Comparison of ENCODE assay signal across 22 mouse cellular contexts in genomic region chr4:76673224-76673623, GRCm38 (mm10).
DNase-seq lines count a peak whose midpoint lies in the region; ATAC-seq lines count a peak whose summit lies in the region.
"Had no signal": no experiment of that assay in that cellular context is flagged by ENCODE, and none has a peak within 500 bp of the region (broad histone marks: within the 10 kb centered on the region; RNA-seq: fewer than 3 reads in every experiment).

No protein-coding gene starts in this region.

- H3K4me3 ChIP-seq in embryonic facial prominence, embryonic 10.5 days, result no peak overlapping the region
- H3K4me3 ChIP-seq: hindbrain, embryonic 15.5 days; layer of hippocampus, adult 2 months; midbrain, embryonic 12.5 days; neural tube, embryonic 13.5 days had no signal

- no peaks in the 10 kb centered on the region for H3K27me3 ChIP-seq in embryonic facial prominence, embryonic 10.5 days (replicated peaks; ENCODE audit: low read depth, poor library complexity, severe bottlenecking)
- H3K27me3 ChIP-seq: hindbrain, embryonic 15.5 days; midbrain, embryonic 12.5 days; neural tube, embryonic 13.5 days had no signal

- peak; percentile 84 for ATAC-seq in cerebellum, adult (ENCODE audit: insufficient number of reproducible peaks, low FRiP score, low TSS enrichment)

- no peaks in the 10 kb centered on the region for H3K4me1 ChIP-seq in embryonic facial prominence, embryonic 10.5 days
- H3K4me1 ChIP-seq: hindbrain, embryonic 15.5 days; midbrain, embryonic 12.5 days; neural tube, embryonic 13.5 days had no signal

- H3K36me3 ChIP-seq in embryonic facial prominence, embryonic 10.5 days (replicated peaks), result no peaks in the 10 kb centered on the region
- H3K36me3 ChIP-seq: hindbrain, embryonic 15.5 days; midbrain, embryonic 12.5 days; neural tube, embryonic 13.5 days had no signal

- H3K9me3 ChIP-seq in embryonic facial prominence, embryonic 10.5 days, result no peaks in the 10 kb centered on the region
- H3K9me3 ChIP-seq: hindbrain, embryonic 15.5 days; midbrain, embryonic 12.5 days; neural tube, embryonic 13.5 days had no signal

- DNase-seq in cerebellum, adult 11 months, result no peak
- DNase-seq in layer of hippocampus, adult 11-12 months (ENCODE audit: low spot score), result peak; percentile 8
- no peak for DNase-seq in layer of hippocampus, postnatal 25 days (ENCODE audit: extremely low spot score in 1 of 2, low spot score in 1 of 2)
- DNase-seq in cerebellum, adult 8-10 months, result peak; percentile 4
- peak; percentile 7 to 9 for DNase-seq in layer of hippocampus, adult 8-10 months (ENCODE audit: low spot score in 2 of 2)
- DNase-seq in embryonic facial prominence, embryonic 10.5 days (ENCODE audit: low spot score), result no peak
- DNase-seq in right cerebral cortex, postnatal 25 days, result no peak
- DNase-seq: adrenal gland, adult 8-10 months; gastrocnemius, postnatal 10 days; heart, adult 18-20 months; heart, postnatal 36 days; kidney, adult 18-20 months; liver; lung, postnatal 10 days; spleen, adult 18-20 months; thymus, postnatal 4 days had no signal

- H3K27ac ChIP-seq in embryonic facial prominence, embryonic 10.5 days (replicated peaks), result no peak overlapping the region
- H3K27ac ChIP-seq: hindbrain, embryonic 15.5 days; kidney, postnatal 0 days; layer of hippocampus, adult 2 months; midbrain, embryonic 12.5 days; neural tube, embryonic 13.5 days had no signal

Comparison
In these comparisons a context has a peak if more than half of its experiments do, and no peak if none do; other contexts are left out.
1. DNase-seq: peak in layer of hippocampus, adult 11-12 months (single experiment), cerebellum, adult 8-10 months (single experiment) and layer of hippocampus, adult 8-10 months (2 of 2); none in cerebellum, adult 11 months (single experiment), layer of hippocampus, postnatal 25 days (0 of 2), embryonic facial prominence, embryonic 10.5 days (single experiment) and right cerebral cortex, postnatal 25 days (single experiment).